Mouse (Mus musculus): Measurements from ENCODE around the gene Syt6. TPM values are rescaled to one million over a fixed set of nuclear protein-coding genes. Genes with fewer than 3 reads are reported as not detected.
A peak's percentile ranks its signal among the peaks of the same experiment; 100 is the strongest.

Syt6 gene
- polyA plus RNA-seq, 1 experiment from 2014 or later, result 2.3 TPM

- Histone ChIP-seq H3K27ac (replicated peaks) (no peak overlapping the region), H3K27me3 (replicated peaks; ENCODE audit: low read depth, poor library complexity, severe bottlenecking) (peaks cover 83% of the 10 kb centered on the region), H3K36me3 (replicated peaks) (no peaks in the 10 kb centered on the region), H3K4me3 (peak overlapping the region; percentile 69), H3K9me3 (no peaks in the 10 kb centered on the region), H3K4me1 (peaks cover 55% of the 10 kb centered on the region)
- 7% methylated on average over 22 of the region's 22 CpGs for WGBS
- DNase-seq (ENCODE audit: low spot score), result peak; percentile 25
Observed at GRCm38 (mm10) chr3:103574566-103575155, 370 bp upstream of the Syt6 start.

- WGBS, result under 1% methylated on average over 69 of the region's 69 CpGs
- Histone ChIP-seq H3K27ac (replicated peaks) (peak overlapping the region; percentile 55), H3K4me3 (peak overlapping the region; percentile 69), H3K9me3 (no peaks in the 10 kb centered on the region), H3K27me3 (replicated peaks; ENCODE audit: low read depth, poor library complexity, severe bottlenecking) (peaks cover 85% of the 10 kb centered on the region), H3K4me1 (peaks cover 46% of the 10 kb centered on the region), H3K36me3 (replicated peaks) (no peaks in the 10 kb centered on the region)
- peak; percentile 62 for DNase-seq (ENCODE audit: low spot score)
Observed at GRCm38 (mm10) chr3:103575893-103576641, 1.0 kb downstream of the Syt6 start.

DNA sequence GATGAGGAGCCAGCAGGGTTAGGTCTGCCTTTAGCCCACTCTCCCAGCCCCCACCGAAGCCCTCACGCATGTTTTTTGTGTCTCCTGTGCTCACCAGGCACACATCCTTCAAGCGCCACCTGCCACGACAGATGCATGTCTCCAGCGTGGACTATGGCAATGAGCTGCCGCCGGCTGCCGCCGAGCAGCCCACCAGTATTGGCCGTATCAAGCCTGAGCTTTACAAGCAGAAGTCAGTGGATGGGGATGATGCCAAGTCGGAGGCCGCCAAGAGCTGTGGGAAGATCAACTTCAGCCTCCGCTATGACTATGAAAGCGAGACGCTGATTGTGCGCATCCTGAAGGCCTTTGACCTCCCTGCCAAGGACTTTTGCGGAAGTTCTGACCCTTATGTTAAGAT, 12.1 kb downstream of the Syt6 start:
- no peaks in the 10 kb centered on the region for H3K27me3 ChIP-seq (replicated peaks; ENCODE audit: low read depth, poor library complexity, severe bottlenecking)
- H3K36me3 ChIP-seq (replicated peaks), result no peaks in the 10 kb centered on the region
- H3K9me3 ChIP-seq, result no peaks in the 10 kb centered on the region
- H3K4me3 ChIP-seq, result no peak overlapping the region
- no peak overlapping the region for H3K27ac ChIP-seq (replicated peaks)
- WGBS, result 94% methylated on average over 17 of the region's 17 CpGs
- no peak for DNase-seq (ENCODE audit: low spot score)
- no peaks in the 10 kb centered on the region for H3K4me1 ChIP-seq

DNA sequence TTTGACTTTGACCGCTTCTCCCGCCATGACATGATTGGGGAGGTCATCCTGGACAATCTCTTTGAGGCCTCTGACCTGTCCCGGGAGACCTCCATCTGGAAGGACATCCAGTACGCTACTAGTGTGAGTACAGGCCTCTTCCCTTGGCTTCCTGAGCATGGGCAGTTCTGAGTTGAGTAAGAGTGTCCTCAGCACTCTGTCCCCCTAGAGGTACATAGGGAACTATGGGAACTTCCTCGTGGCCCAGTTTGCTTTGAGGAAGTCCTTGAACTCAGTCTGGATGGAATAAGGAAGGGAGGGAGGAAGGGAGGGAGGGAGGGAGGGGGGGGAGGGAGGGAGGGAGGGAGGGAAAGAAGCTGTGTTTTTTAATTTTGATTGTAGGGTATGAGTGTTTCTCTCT, 12.6 kb downstream of the Syt6 start:
- H3K27ac ChIP-seq (replicated peaks), result no peak overlapping the region
- H3K36me3 ChIP-seq (replicated peaks), result no peaks in the 10 kb centered on the region
- no peak for DNase-seq (ENCODE audit: low spot score)
- H3K27me3 ChIP-seq (replicated peaks; ENCODE audit: low read depth, poor library complexity, severe bottlenecking), result no peaks in the 10 kb centered on the region
- 85% methylated on average over 5 of the region's 5 CpGs for WGBS
- H3K9me3 ChIP-seq, result no peaks in the 10 kb centered on the region
- no peak overlapping the region for H3K4me3 ChIP-seq
- H3K4me1 ChIP-seq, result no peaks in the 10 kb centered on the region

- no peak overlapping the region for H3K4me3 ChIP-seq
- H3K4me1 ChIP-seq, result no peaks in the 10 kb centered on the region
- no peaks in the 10 kb centered on the region for H3K36me3 ChIP-seq (replicated peaks)
- 79% methylated on average over 5 of the region's 5 CpGs for WGBS
- H3K9me3 ChIP-seq, result no peaks in the 10 kb centered on the region
- no peak overlapping the region for H3K27ac ChIP-seq (replicated peaks)
- DNase-seq (ENCODE audit: low spot score), result no peak
- no peaks in the 10 kb centered on the region for H3K27me3 ChIP-seq (replicated peaks; ENCODE audit: low read depth, poor library complexity, severe bottlenecking)
Observed at GRCm38 (mm10) chr3:103589636-103590035, 14.6 kb downstream of the Syt6 start.

GRCm38 (mm10) chr3:103592636-103593035, 17.6 kb downstream of the Syt6 start:
- no peaks in the 10 kb centered on the region for H3K9me3 ChIP-seq
- 96% methylated on average over 5 of the region's 5 CpGs for WGBS
- no peak for DNase-seq (ENCODE audit: low spot score)
- peaks cover 8% of the 10 kb centered on the region; the same call in 1 of the 2 replicates for H3K4me1 ChIP-seq
- no peaks in the 10 kb centered on the region for H3K36me3 ChIP-seq (replicated peaks)
- H3K27ac ChIP-seq (replicated peaks), result no peak overlapping the region
- no peaks in the 10 kb centered on the region for H3K27me3 ChIP-seq (replicated peaks; ENCODE audit: low read depth, poor library complexity, severe bottlenecking)
- no peak overlapping the region for H3K4me3 ChIP-seq

- H3K27ac ChIP-seq (replicated peaks), result no peak overlapping the region
- H3K9me3 ChIP-seq, result no peaks in the 10 kb centered on the region
- no peak for DNase-seq (ENCODE audit: low spot score)
- no peaks in the 10 kb centered on the region for H3K36me3 ChIP-seq (replicated peaks)
- H3K4me1 ChIP-seq, result peaks cover 11% of the 10 kb centered on the region; the same call in 1 of the 2 replicates
- 81% methylated on average over 5 of the region's 5 CpGs for WGBS
- no peaks in the 10 kb centered on the region for H3K27me3 ChIP-seq (replicated peaks; ENCODE audit: low read depth, poor library complexity, severe bottlenecking)
- no peak overlapping the region for H3K4me3 ChIP-seq
Observed at GRCm38 (mm10) chr3:103593631-103594030, 18.6 kb downstream of the Syt6 start.

- peaks cover 14% of the 10 kb centered on the region for H3K4me1 ChIP-seq
- H3K4me3 ChIP-seq, result no peak overlapping the region
- DNase-seq (ENCODE audit: low spot score), result no peak
- H3K9me3 ChIP-seq, result no peaks in the 10 kb centered on the region
- 85% methylated on average over 7 of the region's 7 CpGs for WGBS
- no peaks in the 10 kb centered on the region for H3K36me3 ChIP-seq (replicated peaks)
- H3K27ac ChIP-seq (replicated peaks), result no peak overlapping the region
- H3K27me3 ChIP-seq (replicated peaks; ENCODE audit: low read depth, poor library complexity, severe bottlenecking), result 0 out of 2 replicates have a peak, but pooled peaks cover 4% of the 10 kb centered on the region
Observed at GRCm38 (mm10) chr3:103595271-103595810, 20.3 kb downstream of the Syt6 start.

- no peaks in the 10 kb centered on the region for H3K9me3 ChIP-seq
- no peak overlapping the region for H3K27ac ChIP-seq (replicated peaks)
- no peaks in the 10 kb centered on the region for H3K36me3 ChIP-seq (replicated peaks)
- 72% methylated on average over 4 of the region's 4 CpGs for WGBS
- 0 out of 2 replicates have a peak, but pooled peaks cover 4% of the 10 kb centered on the region for H3K27me3 ChIP-seq (replicated peaks; ENCODE audit: low read depth, poor library complexity, severe bottlenecking)
- DNase-seq (ENCODE audit: low spot score), result no peak
- no peak overlapping the region for H3K4me3 ChIP-seq
- peaks cover 27% of the 10 kb centered on the region for H3K4me1 ChIP-seq
Observed at GRCm38 (mm10) chr3:103597586-103597985, 22.6 kb downstream of the Syt6 start.

DNA sequence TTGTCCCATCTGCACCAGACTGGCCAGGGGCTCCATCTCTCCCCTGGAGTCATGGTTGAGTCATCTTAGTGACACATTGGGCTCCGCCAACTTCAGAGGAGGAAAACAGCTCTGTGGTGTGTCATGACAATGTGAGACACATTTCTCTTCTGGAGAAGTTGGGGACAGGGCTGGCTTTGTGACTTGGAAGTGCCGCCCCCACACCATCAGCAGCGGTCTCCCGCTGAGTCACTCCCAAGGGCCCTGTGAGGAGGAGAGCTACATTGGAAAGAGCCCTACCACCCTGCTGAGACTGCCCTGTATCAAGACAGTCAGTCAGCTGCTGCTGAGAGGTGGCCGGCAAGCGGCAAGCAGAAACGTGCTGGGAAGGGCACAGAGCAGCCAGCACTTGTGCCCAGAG, 26.0 kb downstream of the Syt6 start:
- Histone ChIP-seq H3K9me3 (no peaks in the 10 kb centered on the region), H3K27ac (replicated peaks) (0 out of 2 replicates have a peak overlapping the region, but pooled peaks have one; percentile 4), H3K27me3 (replicated peaks; ENCODE audit: low read depth, poor library complexity, severe bottlenecking) (0 out of 2 replicates have a peak, but pooled peaks cover 4% of the 10 kb centered on the region), H3K4me1 (peaks cover 25% of the 10 kb centered on the region), H3K4me3 (no peak overlapping the region), H3K36me3 (replicated peaks) (no peaks in the 10 kb centered on the region)
- DNase-seq (ENCODE audit: low spot score), result no peak
- 39% methylated on average over 7 of the region's 7 CpGs for WGBS

- no peaks in the 10 kb centered on the region for H3K36me3 ChIP-seq (replicated peaks)
- peaks cover 29% of the 10 kb centered on the region for H3K4me1 ChIP-seq
- H3K9me3 ChIP-seq, result no peaks in the 10 kb centered on the region
- WGBS, result 84% methylated on average over 1 of the region's 1 CpGs
- no peak for DNase-seq (ENCODE audit: low spot score)
- H3K27me3 ChIP-seq (replicated peaks; ENCODE audit: low read depth, poor library complexity, severe bottlenecking), result 0 out of 2 replicates have a peak, but pooled peaks cover 4% of the 10 kb centered on the region
- no peak overlapping the region for H3K27ac ChIP-seq (replicated peaks)
- no peak overlapping the region for H3K4me3 ChIP-seq
Observed at GRCm38 (mm10) chr3:103601561-103601960, 26.5 kb downstream of the Syt6 start.

DNA sequence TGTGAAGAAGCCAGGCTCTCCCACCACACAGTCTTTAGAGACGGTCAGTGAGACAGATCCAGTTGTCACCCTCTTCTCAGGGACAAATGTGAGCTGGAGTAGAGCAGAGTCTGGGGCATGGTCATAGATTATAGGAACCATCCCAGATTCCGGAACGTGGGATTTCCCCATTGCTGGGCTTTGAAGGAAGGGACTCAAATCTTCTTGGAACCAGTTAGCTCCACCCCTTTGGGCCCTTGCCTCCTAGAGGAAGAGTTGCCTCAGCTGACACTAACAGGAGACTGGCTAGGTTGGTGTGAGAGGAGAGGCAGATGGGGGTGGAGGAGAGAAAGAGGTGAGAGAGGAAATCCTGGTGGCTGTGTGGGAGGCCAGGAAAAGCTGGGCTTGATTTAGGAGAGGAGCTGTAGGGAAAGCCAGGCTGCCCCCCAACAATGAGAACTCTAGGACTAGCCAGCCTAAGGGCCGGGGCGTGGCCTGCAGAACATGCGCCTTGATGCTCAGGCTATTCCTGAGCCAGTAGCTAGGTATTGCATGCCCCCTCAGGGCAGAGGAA, 31.1 kb downstream of the Syt6 start:
- no peaks in the 10 kb centered on the region for H3K27me3 ChIP-seq (replicated peaks; ENCODE audit: low read depth, poor library complexity, severe bottlenecking)
- no peaks in the 10 kb centered on the region for H3K36me3 ChIP-seq (replicated peaks)
- no peak overlapping the region; the same call in 1 of the 2 replicates for H3K27ac ChIP-seq (replicated peaks)
- no peak for DNase-seq (ENCODE audit: low spot score)
- 86% methylated on average over 6 of the region's 6 CpGs for WGBS
- no peak overlapping the region for H3K4me3 ChIP-seq
- H3K9me3 ChIP-seq, result no peaks in the 10 kb centered on the region
- peaks cover 17% of the 10 kb centered on the region for H3K4me1 ChIP-seq

Data from embryonic facial prominence, embryonic 10.5 days (tissue).